Comparison of ENCODE assay signal across 28 mouse cellular contexts in genomic region chr10:74316091-74316490, GRCm38 (mm10).
DNase-seq lines count a peak whose midpoint lies in the region; ATAC-seq and TF ChIP-seq lines count a peak whose summit lies in the region.
"Had no signal": no experiment of that assay in that cellular context is flagged by ENCODE, and none has a peak within 500 bp of the region (broad histone marks: within the 10 kb centered on the region; RNA-seq: fewer than 3 reads in every experiment).

No protein-coding gene starts in this region.

- H3K9me3 ChIP-seq in forebrain, embryonic 16.5 days (ENCODE audit: control insufficient read depth, low read length): no peaks in the 10 kb centered on the region
- H3K9me3 ChIP-seq in forebrain, embryonic 11.5 days (ENCODE audit: control insufficient read depth, low read length): no peaks in the 10 kb centered on the region
- H3K9me3 ChIP-seq: embryonic facial prominence, embryonic 10.5 days; embryonic facial prominence, embryonic 13.5 days; hindbrain, embryonic 13.5 days had no signal

- intact Hi-C loops in left cerebral cortex, postnatal 4 days (cut with DNase I): no loop called here

- 0 out of 2 replicates have a peak, but pooled peaks have one; percentile 36 for ATAC-seq in forebrain, embryonic 16.5 days
- no peak for ATAC-seq in forebrain, embryonic 11.5 days (replicated peaks; ENCODE audit: low FRiP score)
- ATAC-seq: hindbrain, embryonic 16.5 days; inflammation-experienced regulatory T-cells, adult 6 months; intestine, embryonic 16.5 days; Patski had no signal

- no peak overlapping the region for H3K4me2 ChIP-seq in forebrain, embryonic 16.5 days (ENCODE audit: low read length)
- no peak overlapping the region for H3K4me2 ChIP-seq in forebrain, embryonic 11.5 days (ENCODE audit: low read depth, low read length, severe bottlenecking)
- H3K4me2 ChIP-seq: embryonic facial prominence, embryonic 13.5 days; heart, embryonic 11.5 days; hindbrain, embryonic 13.5 days had no signal

- H3K4me1 ChIP-seq in forebrain, embryonic 16.5 days (replicated peaks; ENCODE audit: control insufficient read depth, insufficient read depth, low read length): no peaks in the 10 kb centered on the region
- H3K4me1 ChIP-seq in forebrain, embryonic 11.5 days (replicated peaks; ENCODE audit: control insufficient read depth, insufficient read depth, low read length): no peaks in the 10 kb centered on the region
- H3K4me1 ChIP-seq: embryonic facial prominence, embryonic 10.5 days; embryonic facial prominence, embryonic 13.5 days; hindbrain, embryonic 13.5 days had no signal

- peak; percentile 6 to 10 for DNase-seq in cerebellum, postnatal 14 days
- DNase-seq in cerebellum, adult 11-12 months: no peak
- DNase-seq in forebrain, embryonic 11.5 days (ENCODE audit: low spot score): no peak
- peak; percentile 11 for DNase-seq in left cerebral cortex, postnatal 4 days
- no peak for DNase-seq in left cerebral cortex, adult 18-20 months (ENCODE audit: low spot score in 2 of 2)
- DNase-seq in brain, embryonic 14.5 days (ENCODE audit: low read depth): peak; percentile 58
- DNase-seq: adrenal gland, postnatal 10 days; adrenal gland, postnatal 36 days; B cell, adult 2 months; cerebellum, adult 11 months; cerebellum, adult 8-10 months; embryo, embryonic 11 days; gastrocnemius, adult 2 months; gastrocnemius, postnatal 14 days; heart, adult 11 months; kidney, adult 18-20 months had no signal

- WGBS in forebrain, embryonic 16.5 days: 55% methylated on average over 2 of the region's 2 CpGs
- WGBS in forebrain, embryonic 11.5 days: 96% methylated on average over 2 of the region's 2 CpGs

- TF ChIP-seq CTCF in brain, embryonic 14.5 days (IDR thresholded peaks at IDR 0.05; ENCODE audit: borderline replicate concordance, extremely low read depth, insufficient read depth, insufficient read length): no peak

- no peak for TF ChIP-seq POLR2A in brain, embryonic 14.5 days (IDR thresholded peaks at IDR 0.05; ENCODE audit: borderline replicate concordance, extremely low read depth, insufficient read depth, insufficient read length, poor library complexity, severe bottlenecking)

- H3K36me3 ChIP-seq in forebrain, embryonic 16.5 days (ENCODE audit: control insufficient read depth, insufficient read depth): no peaks in the 10 kb centered on the region
- no peaks in the 10 kb centered on the region for H3K36me3 ChIP-seq in forebrain, embryonic 11.5 days (ENCODE audit: control insufficient read depth, insufficient read depth, low read length)
- H3K36me3 ChIP-seq: embryonic facial prominence, embryonic 10.5 days; embryonic facial prominence, embryonic 13.5 days; G1E; hindbrain, embryonic 13.5 days had no signal

- H3K27ac ChIP-seq in forebrain, embryonic 16.5 days (ENCODE audit: low read length): no peak overlapping the region
- H3K27ac ChIP-seq in forebrain, embryonic 11.5 days (ENCODE audit: low read depth, low read length): no peak overlapping the region
- H3K27ac ChIP-seq: embryonic facial prominence, embryonic 10.5 days; embryonic facial prominence, embryonic 13.5 days; gastrocnemius, adult 2 months; hindbrain, embryonic 13.5 days had no signal

- no peaks in the 10 kb centered on the region for H3K27me3 ChIP-seq in forebrain, embryonic 16.5 days (replicated peaks; ENCODE audit: control insufficient read depth, insufficient read depth, low read length)
- H3K27me3 ChIP-seq in forebrain, embryonic 11.5 days (ENCODE audit: control insufficient read depth, insufficient read depth, low read length): no peaks in the 10 kb centered on the region
- H3K27me3 ChIP-seq: CH12.LX; embryonic facial prominence, embryonic 13.5 days; hindbrain, embryonic 13.5 days; Patski had no signal

- no peak overlapping the region for H3K9ac ChIP-seq in forebrain, embryonic 16.5 days (replicated peaks; ENCODE audit: low read depth, low read length)
- H3K9ac ChIP-seq in forebrain, embryonic 11.5 days (ENCODE audit: low read length): no peak overlapping the region
- H3K9ac ChIP-seq: embryonic facial prominence, embryonic 13.5 days; hindbrain, embryonic 13.5 days had no signal

- H3K4me3 ChIP-seq in forebrain, embryonic 16.5 days (replicated peaks; ENCODE audit: low read length): no peak overlapping the region
- H3K4me3 ChIP-seq in forebrain, embryonic 11.5 days (ENCODE audit: low read depth, low read length): no peak overlapping the region
- H3K4me3 ChIP-seq: embryonic facial prominence, embryonic 10.5 days; embryonic facial prominence, embryonic 13.5 days; erythroblast, embryonic 14.5 days; gastrocnemius, adult 2 months; hindbrain, embryonic 13.5 days had no signal

Comparison
In these comparisons a context has a peak if more than half of its experiments do, and no peak if none do; other contexts are left out.
1. DNase-seq: peak in cerebellum, postnatal 14 days (2 of 2), left cerebral cortex, postnatal 4 days (single experiment) and brain, embryonic 14.5 days (single experiment); none in cerebellum, adult 11-12 months (single experiment), forebrain, embryonic 11.5 days (single experiment) and left cerebral cortex, adult 18-20 months (0 of 2).